Mouse (Mus musculus) hindbrain, embryonic 10.5 days (tissue): ENCODE data around the gene Ccdc107. TPM values are rescaled to one million over a fixed set of nuclear protein-coding genes. Genes with fewer than 3 reads are reported as not detected.
A peak's percentile ranks its signal among the peaks of the same experiment; 100 is the strongest.

Experiments used
- DNase-seq: peaks from one replicate; pipeline ENCODE4 v3.0.0-alpha.2; 2017; ENCODE audit warnings: low spot score
- H3K27ac ChIP-seq: fragments of 300-500 bp; sonication (generic); 2 replicates; pipeline ENCODE4 v1.5.1; 2016; ENCODE audit warnings: mild to moderate bottlenecking, moderate library complexity
- H3K27me3 ChIP-seq: fragments of 300-500 bp; sonication (generic); 2 replicates; pipeline ENCODE4 v1.6.1; 2016; ENCODE audit warnings: mild to moderate bottlenecking; ENCODE audit not compliant: poor library complexity, insufficient read depth, severe bottlenecking
- H3K36me3 ChIP-seq: fragments of 300-500 bp; sonication (generic); 2 replicates; pipeline ENCODE4 v1.6.1; 2016; ENCODE audit warnings: mild to moderate bottlenecking, moderate library complexity
- H3K4me1 ChIP-seq: fragments of 300-500 bp; sonication (generic); replicated peaks from 2 replicates; pipeline ENCODE4 v1.6.1; 2016; ENCODE audit warnings: mild to moderate bottlenecking
- H3K4me3 ChIP-seq: fragments of 300-500 bp; sonication (generic); 2 replicates; pipeline ENCODE4 v1.5.1; 2016; ENCODE audit warnings: mild to moderate bottlenecking, moderate library complexity
- H3K9me3 ChIP-seq: fragments of 300-500 bp; sonication (generic); 2 replicates; pipeline ENCODE4 v1.6.1; 2016; ENCODE audit warnings: mild to moderate bottlenecking, moderate library complexity
- WGBS: fragments of 180-500 bp; shearing (Covaris S2); methylation state at CpG from one replicate; pipeline ENCODE4 v1.1.7; 2016; 5-methylcytosine and 5-hydroxymethylcytosine counted together
- polyA plus RNA-seq: library from polyadenylated mRNA; unstranded; fragments of >200 nt; fragmentation: Nextera tagmentation; extraction: Ambion mirVana; gene quantifications from 2 replicates; pipeline ENCODE4 v1.2.1, GENCODE M21; 2016

The Ccdc107 gene
- polyA plus RNA-seq, 1 experiment from 2014 or later = 50.9 TPM

DNA sequence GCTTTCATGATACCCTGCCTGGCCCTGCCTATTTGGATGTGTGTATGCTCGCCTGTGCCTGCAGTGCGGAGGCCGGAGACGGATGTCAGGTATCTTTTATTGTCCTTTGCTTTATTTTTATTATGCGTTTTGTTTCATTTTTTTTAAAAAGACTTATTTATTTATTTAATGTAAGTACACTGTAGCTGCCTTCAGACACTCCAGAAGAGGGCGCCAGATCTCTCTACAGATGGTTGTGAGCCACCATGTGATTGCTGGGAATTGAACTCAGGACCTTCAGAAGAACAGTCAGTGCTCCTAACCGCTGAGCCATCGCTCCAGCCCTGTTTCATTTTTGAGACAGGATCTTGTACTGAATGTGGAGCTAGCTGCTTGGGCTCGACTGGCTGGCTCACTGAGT lies 35.8 kb downstream of the Ccdc107 start:
- H3K27ac ChIP-seq = no peak overlapping the region
- no peaks in the 10 kb centered on the region for H3K9me3 ChIP-seq
- no peak overlapping the region for H3K4me3 ChIP-seq
- WGBS = 83% methylated on average over 9 of the region's 9 CpGs
- peaks cover 12% of the 10 kb centered on the region for H3K4me1 ChIP-seq
- DNase-seq = no peak
- peaks cover 30% of the 10 kb centered on the region for H3K36me3 ChIP-seq
- peaks cover 34% of the 10 kb centered on the region for H3K27me3 ChIP-seq

- Histone ChIP-seq H3K27ac (no peak overlapping the region), H3K9me3 (no peaks in the 10 kb centered on the region), H3K4me1 (no peaks in the 10 kb centered on the region), H3K36me3 (peaks cover 46% of the 10 kb centered on the region), H3K4me3 (no peak overlapping the region), H3K27me3 (peaks cover 18% of the 10 kb centered on the region)
- WGBS = 78% methylated on average over 8 of the region's 8 CpGs
- no peak for DNase-seq
Measured at GRCm38 (mm10) chr4:43530081-43530501, 37.4 kb downstream of the Ccdc107 start.

- H3K4me1 ChIP-seq = no peaks in the 10 kb centered on the region
- H3K27me3 ChIP-seq = peaks cover 13% of the 10 kb centered on the region
- no peak overlapping the region for H3K4me3 ChIP-seq
- H3K36me3 ChIP-seq = peaks cover 51% of the 10 kb centered on the region
- DNase-seq = peak; percentile 72
- WGBS = 30% methylated on average over 7 of the region's 7 CpGs
- no peak overlapping the region for H3K27ac ChIP-seq
- H3K9me3 ChIP-seq = no peaks in the 10 kb centered on the region
Measured at GRCm38 (mm10) chr4:43530581-43530980, 37.9 kb downstream of the Ccdc107 start.

GRCm38 (mm10) chr4:43533270-43533669 lies 40.6 kb downstream of the Ccdc107 start:
- H3K27ac ChIP-seq = no peak overlapping the region
- no peaks in the 10 kb centered on the region for H3K4me1 ChIP-seq
- H3K36me3 ChIP-seq = peaks cover 78% of the 10 kb centered on the region
- no peak overlapping the region for H3K4me3 ChIP-seq
- no peaks in the 10 kb centered on the region for H3K27me3 ChIP-seq
- DNase-seq = no peak
- WGBS = 87% methylated on average over 9 of the region's 9 CpGs
- H3K9me3 ChIP-seq = no peaks in the 10 kb centered on the region

GRCm38 (mm10) chr4:43535628-43536027 lies 42.9 kb downstream of the Ccdc107 start:
- no peak for DNase-seq
- Histone ChIP-seq H3K4me1 (no peaks in the 10 kb centered on the region), H3K4me3 (no peak overlapping the region), H3K27me3 (no peaks in the 10 kb centered on the region), H3K36me3 (peaks cover 100% of the 10 kb centered on the region), H3K9me3 (no peaks in the 10 kb centered on the region), H3K27ac (no peak overlapping the region)
- WGBS = 96% methylated on average over 8 of the region's 8 CpGs

- Histone ChIP-seq H3K9me3 (no peaks in the 10 kb centered on the region), H3K36me3 (peaks cover 100% of the 10 kb centered on the region), H3K4me3 (no peak overlapping the region), H3K4me1 (no peaks in the 10 kb centered on the region), H3K27me3 (no peaks in the 10 kb centered on the region), H3K27ac (no peak overlapping the region)
- no peak for DNase-seq
- 95% methylated on average over 9 of the region's 9 CpGs for WGBS
Measured at GRCm38 (mm10) chr4:43536031-43536430, 43.3 kb downstream of the Ccdc107 start.

DNA sequence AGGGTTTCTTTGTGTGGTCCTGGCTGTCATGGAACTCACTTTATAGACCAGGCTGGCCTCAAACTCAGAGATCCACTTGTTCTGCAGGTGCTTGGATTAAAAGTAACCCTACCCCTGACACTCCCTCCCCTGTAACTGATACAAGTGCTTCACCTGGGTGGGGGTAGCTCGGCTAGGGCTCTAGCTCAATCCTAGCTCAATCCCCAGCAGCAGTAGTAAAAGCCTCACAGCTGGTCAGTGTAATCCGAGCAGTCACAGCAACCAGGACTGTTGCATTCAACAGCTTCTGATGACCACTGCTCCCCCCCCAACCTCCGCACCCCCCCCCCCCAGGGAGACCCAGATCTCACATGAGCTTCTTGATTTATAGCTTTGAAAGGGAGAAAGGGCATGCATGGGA lies 49.3 kb downstream of the Ccdc107 start:
- H3K4me1 ChIP-seq = no peaks in the 10 kb centered on the region
- H3K4me3 ChIP-seq = no peak overlapping the region
- H3K27me3 ChIP-seq = no peaks in the 10 kb centered on the region
- H3K27ac ChIP-seq = no peak overlapping the region
- H3K9me3 ChIP-seq = no peaks in the 10 kb centered on the region
- H3K36me3 ChIP-seq = peaks cover 100% of the 10 kb centered on the region
- 73% methylated on average over 3 of the region's 3 CpGs for WGBS
- DNase-seq = no peak

Other genes starting within 250 kb of the Ccdc107 start
- gene Atp8b5, start 225.7 kb upstream of the Ccdc107 start, polyA plus RNA-seq = 0.18 and 0.26 TPM in 2 replicates
- 12.5 and 33.4 TPM in 2 replicates for gene Rusc2, start 110.9 kb upstream of the Ccdc107 start, polyA plus RNA-seq
- gene Fam166b, start 63.8 kb upstream of the Ccdc107 start, polyA plus RNA-seq = 0.47 TPM in 1 of 2 replicates, not detected in the other
- gene Tesk1, start 51.0 kb upstream of the Ccdc107 start, polyA plus RNA-seq = 7.1 and 8.3 TPM in 2 replicates
- gene Cd72, start 38.3 kb upstream of the Ccdc107 start, polyA plus RNA-seq = 1.8 and 2.4 TPM in 2 replicates
- gene Sit1, start 9.2 kb upstream of the Ccdc107 start, polyA plus RNA-seq = not detected in 2 replicates
- gene Arhgef39, start 6.8 kb downstream of the Ccdc107 start, polyA plus RNA-seq = 47.2 and 50.5 TPM in 2 replicates
- gene Car9, start 14.1 kb downstream of the Ccdc107 start, polyA plus RNA-seq = 0.76 and 0.93 TPM in 2 replicates
- gene Tpm2, start 30.9 kb downstream of the Ccdc107 start, polyA plus RNA-seq = 55.9 and 65.7 TPM in 2 replicates
- 40.7 and 53.3 TPM in 2 replicates for gene Creb3, start 69.4 kb downstream of the Ccdc107 start, polyA plus RNA-seq
- gene Tln1, start 69.8 kb downstream of the Ccdc107 start, polyA plus RNA-seq = 52.8 and 58.9 TPM in 2 replicates
- gene Rgp1, start 85.8 kb downstream of the Ccdc107 start, polyA plus RNA-seq = 20.3 and 25.6 TPM in 2 replicates
- 28.0 and 36.3 TPM in 2 replicates for gene Gba2, start 86.0 kb downstream of the Ccdc107 start, polyA plus RNA-seq
- gene Msmp, start 91.6 kb downstream of the Ccdc107 start, polyA plus RNA-seq = 0.88 and 1.0 TPM in 2 replicates
- 22.4 and 26.5 TPM in 2 replicates for gene Npr2, start 139.0 kb downstream of the Ccdc107 start, polyA plus RNA-seq
- 5.2 and 10.0 TPM in 2 replicates for gene Spag8, start 160.7 kb downstream of the Ccdc107 start, polyA plus RNA-seq
- gene Hint2, start 163.6 kb downstream of the Ccdc107 start, polyA plus RNA-seq = 76.4 and 82.0 TPM in 2 replicates
- gene Tmem8b, start 176.1 kb downstream of the Ccdc107 start, polyA plus RNA-seq = 5.2 and 9.4 TPM in 2 replicates
- gene Fam221b, start 176.2 kb downstream of the Ccdc107 start, polyA plus RNA-seq = 1.8 and 2.4 TPM in 2 replicates
- gene Olfr70, start 207.9 kb downstream of the Ccdc107 start, polyA plus RNA-seq = not detected in 2 replicates
- not detected in 2 replicates for gene Olfr71, start 217.4 kb downstream of the Ccdc107 start, polyA plus RNA-seq
- gene Hrct1, start 234.3 kb downstream of the Ccdc107 start, polyA plus RNA-seq = 0.25 and 0.44 TPM in 2 replicates
- not detected in 2 replicates for gene Spaar, start 237.1 kb downstream of the Ccdc107 start, polyA plus RNA-seq